Mouse (Mus musculus): ENCODE measurements around the gene Selplg.
"Not testable (repeated sequence)": the region's sequence is repeated elsewhere in the genome, so short reads cannot be mapped to it uniquely, and the experiment has no call there.

Gene Selplg

GRCm38 (mm10) chr5:113790453-113791196, 41.8 kb downstream of the Selplg start:
- peak; percentile 23 for DNase-seq (ENCODE audit: low spot score)

GRCm38 (mm10) chr5:113789075-113789788, 43.2 kb downstream of the Selplg start:
- DNase-seq (ENCODE audit: low spot score), result no peak

- no peak for DNase-seq (ENCODE audit: low spot score)
Observed at GRCm38 (mm10) chr5:113788645-113789044, 43.8 kb downstream of the Selplg start.

GRCm38 (mm10) chr5:113786985-113787384, 45.5 kb downstream of the Selplg start:
- DNase-seq (ENCODE audit: low spot score), result peak; percentile 70

GRCm38 (mm10) chr5:113784104-113784503, 48.3 kb downstream of the Selplg start:
- DNase-seq (ENCODE audit: low spot score), result not testable (repeated sequence)

GRCm38 (mm10) chr5:113783581-113784001, 48.9 kb downstream of the Selplg start:
- no peak for DNase-seq (ENCODE audit: low spot score)

- DNase-seq (ENCODE audit: low spot score), result no peak
Observed at GRCm38 (mm10) chr5:113782624-113783023, 49.8 kb downstream of the Selplg start.

GRCm38 (mm10) chr5:113781875-113782274, 50.6 kb downstream of the Selplg start:
- DNase-seq (ENCODE audit: low spot score), result no peak

GRCm38 (mm10) chr5:113781254-113781653, 51.2 kb downstream of the Selplg start:
- DNase-seq (ENCODE audit: low spot score), result no peak

- DNase-seq (ENCODE audit: low spot score), result no peak
Observed at GRCm38 (mm10) chr5:113780763-113781162, 51.7 kb downstream of the Selplg start.

GRCm38 (mm10) chr5:113780082-113780752, 52.2 kb downstream of the Selplg start:
- no peak for DNase-seq (ENCODE audit: low spot score)

GRCm38 (mm10) chr5:113779569-113779968, 52.9 kb downstream of the Selplg start:
- no peak for DNase-seq (ENCODE audit: low spot score)

- not testable (repeated sequence) for DNase-seq (ENCODE audit: low spot score)
Observed at GRCm38 (mm10) chr5:113777728-113778127, 54.7 kb downstream of the Selplg start.

GRCm38 (mm10) chr5:113776896-113777226, 55.6 kb downstream of the Selplg start:
- DNase-seq (ENCODE audit: low spot score), result no peak

GRCm38 (mm10) chr5:113776128-113776895, 56.1 kb downstream of the Selplg start:
- no peak for DNase-seq (ENCODE audit: low spot score)

GRCm38 (mm10) chr5:113775585-113775984, 56.9 kb downstream of the Selplg start:
- no peak for DNase-seq (ENCODE audit: low spot score)

- peak; percentile 88 for DNase-seq (ENCODE audit: low spot score)
Observed at GRCm38 (mm10) chr5:113773664-113774063, 58.8 kb downstream of the Selplg start.

- DNase-seq (ENCODE audit: low spot score), result no peak
Observed at GRCm38 (mm10) chr5:113772905-113773519, 59.4 kb downstream of the Selplg start.

- DNase-seq (ENCODE audit: low spot score), result peak; percentile 95
Observed at GRCm38 (mm10) chr5:113772450-113772895, 60.0 kb downstream of the Selplg start, which contains the start of the genes Sart3 and Iscu. Gene Sart3, minus strand, starts transcription at chr5:113772510. Gene Iscu, plus strand, starts transcription at chr5:113772748.

- peak; percentile 86 for DNase-seq (ENCODE audit: low spot score)
Observed at GRCm38 (mm10) chr5:113771213-113772162, 61.0 kb downstream of the Selplg start.

Measured in T-cell, adult 2 months (primary cell).